Comparison of ENCODE assay signal across 27 mouse cellular contexts in the genomic region with DNA sequence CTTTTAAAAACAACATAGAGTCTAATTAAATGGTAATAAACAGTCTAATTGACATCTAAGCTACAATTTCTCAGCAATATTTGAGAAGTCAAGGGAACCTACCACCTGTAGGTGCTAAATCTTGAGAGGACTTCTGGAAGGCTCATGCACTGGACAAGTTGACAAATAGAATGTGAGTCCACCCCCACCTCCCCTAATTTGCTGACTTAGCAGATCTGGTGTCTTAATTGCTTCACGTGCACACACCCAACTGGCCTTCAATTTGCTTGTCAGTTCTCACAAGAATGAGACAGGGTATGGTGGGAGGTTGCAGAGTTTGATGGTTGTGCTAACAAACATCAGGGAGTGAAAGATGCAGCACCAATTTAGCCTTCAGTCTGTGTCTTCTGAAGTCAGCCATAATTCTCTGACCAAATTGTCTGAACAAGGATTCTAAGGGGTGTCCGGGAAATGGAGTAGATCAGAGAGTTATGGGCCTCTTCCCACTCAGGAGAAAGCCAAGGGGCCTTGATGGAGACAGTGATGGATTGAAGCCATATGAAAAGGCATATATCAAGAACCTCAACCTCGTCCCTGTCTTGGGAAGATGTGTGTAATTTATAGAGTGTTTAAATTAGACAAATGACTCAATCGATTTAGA.
DNase-seq lines count a peak whose midpoint lies in the region; ATAC-seq and TF ChIP-seq lines count a peak whose summit lies in the region.
"Had no signal": no experiment of that assay in that cellular context is flagged by ENCODE, and none has a peak within 500 bp of the region (broad histone marks: within the 10 kb centered on the region; RNA-seq: fewer than 3 reads in every experiment).

No protein-coding gene starts in this region.

- no peak overlapping the region for H3K27ac ChIP-seq in kidney, postnatal 0 days
- H3K27ac ChIP-seq in intestine, embryonic 15.5 days, result no peak overlapping the region
- H3K27ac ChIP-seq in forebrain, embryonic 13.5 days, result no peak overlapping the region
- H3K27ac ChIP-seq: heart, embryonic 15.5 days; hindbrain, embryonic 12.5 days; hindbrain, postnatal 0 days; limb, embryonic 10.5 days; limb, embryonic 15.5 days; liver, embryonic 13.5 days; macrophage had no signal

- no peak for TF ChIP-seq CTCF in kidney, postnatal 0 days (IDR thresholded peaks at IDR 0.05; ENCODE audit: low read depth)

- H3K4me2 ChIP-seq in kidney, postnatal 0 days (ENCODE audit: low read length), result no peak overlapping the region
- 0 out of 2 replicates have a peak overlapping the region, but pooled peaks have one; percentile 11 for H3K4me2 ChIP-seq in intestine, embryonic 15.5 days (replicated peaks)
- H3K4me2 ChIP-seq in forebrain, embryonic 13.5 days, result no peak overlapping the region
- H3K4me2 ChIP-seq: heart, embryonic 15.5 days; hindbrain, embryonic 12.5 days; limb, embryonic 15.5 days; liver, embryonic 13.5 days had no signal

- H3K4me1 ChIP-seq in kidney, postnatal 0 days (replicated peaks; ENCODE audit: insufficient read depth, low read length), result no peaks in the 10 kb centered on the region
- peaks cover 7% of the 10 kb centered on the region; the same call in 1 of the 2 replicates for H3K4me1 ChIP-seq in intestine, embryonic 15.5 days (replicated peaks)
- H3K4me1 ChIP-seq in forebrain, embryonic 13.5 days, result no peaks in the 10 kb centered on the region
- H3K4me1 ChIP-seq: hindbrain, embryonic 12.5 days; limb, embryonic 15.5 days; liver, embryonic 13.5 days had no signal

- peak; percentile 21 for DNase-seq in embryo, embryonic 9.5 days (ENCODE audit: extremely low spot score)
- DNase-seq in embryo, embryonic 11 days, result no peak
- DNase-seq in kidney, postnatal 0 days (ENCODE audit: low spot score), result peak; percentile 77
- DNase-seq in kidney, postnatal 4 days, result no peak
- DNase-seq in urinary bladder, postnatal 14 days (ENCODE audit: low spot score), result no peak
- DNase-seq: adrenal gland, postnatal 25 days; cerebellum, adult 11-12 months; cerebellum, adult 9-11 months; gastrocnemius, postnatal 14 days; heart, postnatal 36 days; kidney, adult 18-20 months; layer of hippocampus, postnatal 36 days; liver, embryonic 13.5 days; lung, adult 2 months; lung, postnatal 10 days; midbrain, embryonic 14.5 days; right cerebral cortex, adult 18-20 months; thymus, postnatal 14 days had no signal

- no peaks in the 10 kb centered on the region for H3K9me3 ChIP-seq in kidney, postnatal 0 days (replicated peaks; ENCODE audit: low read length)
- H3K9me3 ChIP-seq in intestine, embryonic 15.5 days, result no peaks in the 10 kb centered on the region
- no peaks in the 10 kb centered on the region for H3K9me3 ChIP-seq in forebrain, embryonic 13.5 days (replicated peaks)
- H3K9me3 ChIP-seq: heart, embryonic 15.5 days; hindbrain, embryonic 12.5 days; limb, embryonic 10.5 days; limb, embryonic 15.5 days; liver, embryonic 13.5 days had no signal

- H3K36me3 ChIP-seq in kidney, postnatal 0 days (ENCODE audit: insufficient read depth, low read length), result no peaks in the 10 kb centered on the region
- H3K36me3 ChIP-seq in intestine, embryonic 15.5 days, result no peaks in the 10 kb centered on the region
- H3K36me3 ChIP-seq in forebrain, embryonic 13.5 days (ENCODE audit: poor library complexity, severe bottlenecking), result no peaks in the 10 kb centered on the region
- H3K36me3 ChIP-seq: heart, embryonic 15.5 days; hindbrain, embryonic 12.5 days; limb, embryonic 10.5 days; limb, embryonic 15.5 days; liver, embryonic 13.5 days had no signal

- no peaks in the 10 kb centered on the region for H3K27me3 ChIP-seq in kidney, postnatal 0 days (ENCODE audit: insufficient read depth, low read length)
- H3K27me3 ChIP-seq in intestine, embryonic 15.5 days (replicated peaks), result no peaks in the 10 kb centered on the region
- H3K27me3 ChIP-seq in forebrain, embryonic 13.5 days, result no peaks in the 10 kb centered on the region
- H3K27me3 ChIP-seq: heart, embryonic 15.5 days; hindbrain, embryonic 12.5 days; limb, embryonic 15.5 days; liver, embryonic 13.5 days had no signal

- no peak overlapping the region for H3K9ac ChIP-seq in kidney, postnatal 0 days (ENCODE audit: low read depth, low read length)
- H3K9ac ChIP-seq in intestine, embryonic 15.5 days, result no peak overlapping the region
- no peak overlapping the region for H3K9ac ChIP-seq in forebrain, embryonic 13.5 days
- H3K9ac ChIP-seq: heart, embryonic 15.5 days; hindbrain, embryonic 12.5 days; limb, embryonic 15.5 days; liver, embryonic 13.5 days had no signal

- H3K4me3 ChIP-seq in kidney, postnatal 0 days (replicated peaks; ENCODE audit: low read depth, low read length), result no peak overlapping the region
- no peak overlapping the region for H3K4me3 ChIP-seq in intestine, embryonic 15.5 days (replicated peaks)
- no peak overlapping the region for H3K4me3 ChIP-seq in forebrain, embryonic 13.5 days
- H3K4me3 ChIP-seq: heart, embryonic 15.5 days; hindbrain, embryonic 12.5 days; limb, embryonic 10.5 days; limb, embryonic 15.5 days; liver, embryonic 13.5 days had no signal

- peak; percentile 54; the same call in 1 of the 2 replicates for ATAC-seq in kidney, postnatal 0 days (replicated peaks; ENCODE audit: low FRiP score, low read depth)
- ATAC-seq in intestine, embryonic 15.5 days, result peak; percentile 72; the same call in 1 of the 2 replicates
- no peak for ATAC-seq in forebrain, embryonic 13.5 days
- ATAC-seq: forebrain, embryonic 14.5 days; hindbrain, postnatal 0 days had no signal

- WGBS in kidney, postnatal 0 days, result 11% methylated on average over 4 of the region's 4 CpGs
- WGBS in intestine, embryonic 15.5 days, result 25% methylated on average over 4 of the region's 4 CpGs
- WGBS in forebrain, embryonic 13.5 days, result 88% methylated on average over 4 of the region's 4 CpGs

Comparison
In these comparisons a context has a peak if more than half of its experiments do, and no peak if none do; other contexts are left out.
1. DNase-seq: peak in embryo, embryonic 9.5 days (single experiment) and kidney, postnatal 0 days (single experiment); none in embryo, embryonic 11 days (single experiment), kidney, postnatal 4 days (0 of 2) and urinary bladder, postnatal 14 days (single experiment).